In genomic region chr3:87951946-87952345, GRCm38 (mm10) we compare ENCODE assay signal across 11 mouse cellular contexts. TPM values are rescaled to one million over a fixed set of nuclear protein-coding genes. Genes with fewer than 3 reads are reported as not detected.
DNase-seq lines count a peak whose midpoint lies in the region; ATAC-seq and TF ChIP-seq lines count a peak whose summit lies in the region.
"Had no signal": no experiment of that assay in that cellular context is flagged by ENCODE, and none has a peak within 500 bp of the region (broad histone marks: within the 10 kb centered on the region; RNA-seq: fewer than 3 reads in every experiment).

No protein-coding gene starts in this region.

- no peaks in the 10 kb centered on the region for H3K36me3 ChIP-seq in heart, embryonic 16.5 days (ENCODE audit: control insufficient read depth, insufficient read depth)
- H3K36me3 ChIP-seq in heart, adult 2 months (ENCODE audit: control insufficient read depth, insufficient read depth, low read length): no peaks in the 10 kb centered on the region
- H3K36me3 ChIP-seq in embryonic facial prominence, embryonic 12.5 days: peaks cover 24% of the 10 kb centered on the region
- H3K36me3 ChIP-seq in hindbrain, postnatal 0 days (ENCODE audit: insufficient read depth, low read length): no peaks in the 10 kb centered on the region
- no peaks in the 10 kb centered on the region for H3K36me3 ChIP-seq in midbrain, embryonic 14.5 days (ENCODE audit: control insufficient read depth, insufficient read depth, low read length)

- H3K9ac ChIP-seq in heart, embryonic 16.5 days (ENCODE audit: low read length): peak overlapping the region; percentile 58; the same call in 1 of the 2 replicates
- H3K9ac ChIP-seq in heart, adult 2 months (ENCODE audit: low read depth, low read length): no peak overlapping the region
- peak overlapping the region; percentile 37; the same call in 1 of the 2 replicates for H3K9ac ChIP-seq in embryonic facial prominence, embryonic 12.5 days
- no peak overlapping the region for H3K9ac ChIP-seq in hindbrain, postnatal 0 days (replicated peaks; ENCODE audit: low read length)
- H3K9ac ChIP-seq in midbrain, embryonic 14.5 days (replicated peaks; ENCODE audit: low read length): peak overlapping the region; percentile 35; the same call in 1 of the 2 replicates

- peak overlapping the region; percentile 68 for H3K4me2 ChIP-seq in heart, embryonic 16.5 days (ENCODE audit: low read depth, low read length)
- peak overlapping the region; percentile 74 for H3K4me2 ChIP-seq in embryonic facial prominence, embryonic 12.5 days (replicated peaks)
- H3K4me2 ChIP-seq in hindbrain, postnatal 0 days (ENCODE audit: low read depth, low read length): peak overlapping the region; percentile 45
- peak overlapping the region; percentile 48 for H3K4me2 ChIP-seq in midbrain, embryonic 14.5 days (ENCODE audit: low read length)

- peak overlapping the region; percentile 46 for H3K4me3 ChIP-seq in heart, embryonic 16.5 days (ENCODE audit: low read length)
- no peak overlapping the region for H3K4me3 ChIP-seq in heart, adult 2 months
- H3K4me3 ChIP-seq in embryonic facial prominence, embryonic 12.5 days: peak overlapping the region; percentile 56
- no peak overlapping the region for H3K4me3 ChIP-seq in hindbrain, postnatal 0 days (ENCODE audit: low read length)
- no peak overlapping the region for H3K4me3 ChIP-seq in midbrain, embryonic 14.5 days (replicated peaks; ENCODE audit: low read depth, low read length)

- 5% methylated on average over 12 of the region's 12 CpGs for WGBS in heart, embryonic 16.5 days
- 15% methylated on average over 12 of the region's 12 CpGs for WGBS in heart, adult 2 months
- 24% methylated on average over 12 of the region's 12 CpGs for WGBS in embryonic facial prominence, embryonic 12.5 days
- WGBS in hindbrain, postnatal 0 days: 21% methylated on average over 12 of the region's 12 CpGs
- WGBS in midbrain, embryonic 14.5 days: 17% methylated on average over 12 of the region's 12 CpGs

- peaks cover 48% of the 10 kb centered on the region for H3K27me3 ChIP-seq in heart, embryonic 16.5 days (ENCODE audit: control insufficient read depth, insufficient read depth, low read length)
- H3K27me3 ChIP-seq in heart, adult 2 months (ENCODE audit: control insufficient read depth, insufficient read depth, low read length): peaks cover 10% of the 10 kb centered on the region
- H3K27me3 ChIP-seq in embryonic facial prominence, embryonic 12.5 days: no peaks in the 10 kb centered on the region
- H3K27me3 ChIP-seq in hindbrain, postnatal 0 days (ENCODE audit: insufficient read depth, low read length): no peaks in the 10 kb centered on the region; the same call in 1 of the 2 replicates
- no peaks in the 10 kb centered on the region for H3K27me3 ChIP-seq in midbrain, embryonic 14.5 days (ENCODE audit: control insufficient read depth, insufficient read depth, low read length)

- H3K9me3 ChIP-seq in heart, embryonic 16.5 days (replicated peaks; ENCODE audit: control insufficient read depth, low read length): no peaks in the 10 kb centered on the region
- H3K9me3 ChIP-seq in embryonic facial prominence, embryonic 12.5 days: no peaks in the 10 kb centered on the region
- H3K9me3 ChIP-seq in hindbrain, postnatal 0 days (ENCODE audit: low read length): no peaks in the 10 kb centered on the region
- no peaks in the 10 kb centered on the region for H3K9me3 ChIP-seq in midbrain, embryonic 14.5 days (ENCODE audit: control insufficient read depth, low read length)

- no peak for TF ChIP-seq EP300 in heart, adult 2 months (IDR thresholded peaks at IDR 0.05; ENCODE audit: insufficient read depth, low read depth, low read length)

- no peak for TF ChIP-seq POLR2A in heart, adult 2 months (IDR thresholded peaks at IDR 0.05; ENCODE audit: insufficient read depth, low read depth, low read length)

- H3K27ac ChIP-seq in heart, embryonic 16.5 days (ENCODE audit: low read length): no peak overlapping the region
- no peak overlapping the region for H3K27ac ChIP-seq in heart, adult 2 months
- peak overlapping the region; percentile 69 for H3K27ac ChIP-seq in embryonic facial prominence, embryonic 12.5 days
- H3K27ac ChIP-seq in hindbrain, postnatal 0 days: no peak overlapping the region
- H3K27ac ChIP-seq in midbrain, embryonic 14.5 days (replicated peaks; ENCODE audit: low read depth, low read length): no peak overlapping the region

- DNase-seq in heart, adult 2 months: no peak
- no peak for DNase-seq in hindbrain, postnatal 0 days (ENCODE audit: low spot score)
- DNase-seq in midbrain, embryonic 14.5 days: no peak
- no peak for DNase-seq in cerebellum, postnatal 10 days
- DNase-seq in adrenal gland, adult (ENCODE audit: inconsistent age in 2 of 2, low spot score in 1 of 2): no peak
- DNase-seq in gastrocnemius, postnatal 25 days: no peak
- DNase-seq: adrenal gland, postnatal 36 days; kidney, adult 9 months; right cerebral cortex, adult 18-20 months had no signal

- no peak for TF ChIP-seq CTCF in heart, adult 2 months (IDR thresholded peaks at IDR 0.05)
- no peak for TF ChIP-seq CTCF in hindbrain, postnatal 0 days (IDR thresholded peaks at IDR 0.05; ENCODE audit: low read depth)

- H3K79me2 ChIP-seq in heart, adult 2 months (replicated peaks; ENCODE audit: control insufficient read depth, insufficient read depth, low read length): no peaks in the 10 kb centered on the region

- H3K4me1 ChIP-seq in heart, embryonic 16.5 days (ENCODE audit: control insufficient read depth, insufficient read depth, low read length): peaks cover 29% of the 10 kb centered on the region
- peaks cover 1% of the 10 kb centered on the region for H3K4me1 ChIP-seq in heart, adult 2 months (ENCODE audit: control insufficient read depth, insufficient read depth, low read length)
- peaks cover 50% of the 10 kb centered on the region for H3K4me1 ChIP-seq in embryonic facial prominence, embryonic 12.5 days
- H3K4me1 ChIP-seq in hindbrain, postnatal 0 days (ENCODE audit: insufficient read depth, low read length): peaks cover 21% of the 10 kb centered on the region
- peaks cover 53% of the 10 kb centered on the region for H3K4me1 ChIP-seq in midbrain, embryonic 14.5 days (ENCODE audit: control insufficient read depth, insufficient read depth, low read length)

- 0 out of 2 replicates have a peak, but pooled peaks have one; percentile 4 for ATAC-seq in heart, embryonic 16.5 days (replicated peaks; ENCODE audit: extremely low read depth, insufficient read depth, low FRiP score)
- no peak for ATAC-seq in embryonic facial prominence, embryonic 12.5 days (ENCODE audit: insufficient number of reproducible peaks, insufficient read depth, low FRiP score, low TSS enrichment)
- no peak for ATAC-seq in hindbrain, postnatal 0 days
- ATAC-seq in midbrain, embryonic 14.5 days (ENCODE audit: low FRiP score, low TSS enrichment): no peak

- intact Hi-C loops in heart, adult 2 months (cut with DNase I): no loop called here

RNA-seq across cellular contexts. Expression of gene Crabp2, which starts 3.5 kb away (rescaled TPM):
- polyA plus RNA-seq in heart, embryonic 16.5 days (2015; fragmentation: Nextera tagmentation; extraction: Ambion mirVana): 7.8 and 10.1 TPM in 2 replicates
- under 1 TPM in 1 of 2 experiments, not detected in 1; 0.25 TPM for total RNA-seq in heart, adult 2 months (2021)
- polyA plus RNA-seq in heart, adult 2 months (2012; rRNA removed): not detected in 2 replicates
- 467 and 481 TPM in 2 replicates for polyA plus RNA-seq in embryonic facial prominence, embryonic 12.5 days (2016; fragmentation: Nextera tagmentation; extraction: Ambion mirVana)
- total RNA-seq in hindbrain, postnatal 0 days (2014; rRNA removed): 9.8 and 28.6 TPM in 2 replicates
- polyA plus RNA-seq in hindbrain, postnatal 0 days (2015; fragmentation: Nextera tagmentation; extraction: Ambion mirVana): 44.5 and 46.3 TPM in 2 replicates
- 28.3 and 42.4 TPM in 2 replicates for polyA plus RNA-seq in midbrain, embryonic 14.5 days (2014; fragmentation: Nextera tagmentation; extraction: Ambion mirVana)
- total RNA-seq in gastrocnemius, postnatal 25 days (2021): under 1 TPM in 1 of 2 experiments, not detected in 1; 0.31 TPM

RNA-seq across cellular contexts. Expression of gene Nes, which starts 18.9 kb away (rescaled TPM):
- polyA plus RNA-seq in heart, embryonic 16.5 days (2015; fragmentation: Nextera tagmentation; extraction: Ambion mirVana): 9.5 and 13.4 TPM in 2 replicates
- 10 to 100 TPM; 14.7 to 22.8 TPM for total RNA-seq in heart, adult 2 months (2021)
- 6.2 and 10.0 TPM in 2 replicates for polyA plus RNA-seq in heart, adult 2 months (2012; rRNA removed)
- 40.0 and 42.0 TPM in 2 replicates for polyA plus RNA-seq in embryonic facial prominence, embryonic 12.5 days (2016; fragmentation: Nextera tagmentation; extraction: Ambion mirVana)
- 37.2 and 40.0 TPM in 2 replicates for total RNA-seq in hindbrain, postnatal 0 days (2014; rRNA removed)
- 14.9 and 15.7 TPM in 2 replicates for polyA plus RNA-seq in hindbrain, postnatal 0 days (2015; fragmentation: Nextera tagmentation; extraction: Ambion mirVana)
- 19.0 and 28.8 TPM in 2 replicates for polyA plus RNA-seq in midbrain, embryonic 14.5 days (2014; fragmentation: Nextera tagmentation; extraction: Ambion mirVana)
- 10 to 100 TPM; 21.0 to 22.0 TPM for total RNA-seq in gastrocnemius, postnatal 25 days (2021)

RNA-seq across cellular contexts. Expression of gene Rrnad1, which starts 21.4 kb away (rescaled TPM):
- polyA plus RNA-seq in heart, embryonic 16.5 days (2015; fragmentation: Nextera tagmentation; extraction: Ambion mirVana): 14.0 and 15.1 TPM in 2 replicates
- total RNA-seq in heart, adult 2 months (2021): 1 to 10 TPM; 4.7 to 5.5 TPM
- polyA plus RNA-seq in heart, adult 2 months (2012; rRNA removed): 17.2 and 18.7 TPM in 2 replicates
- 23.2 and 23.8 TPM in 2 replicates for polyA plus RNA-seq in embryonic facial prominence, embryonic 12.5 days (2016; fragmentation: Nextera tagmentation; extraction: Ambion mirVana)
- total RNA-seq in hindbrain, postnatal 0 days (2014; rRNA removed): 19.4 and 36.4 TPM in 2 replicates
- polyA plus RNA-seq in hindbrain, postnatal 0 days (2015; fragmentation: Nextera tagmentation; extraction: Ambion mirVana): 18.1 and 19.3 TPM in 2 replicates
- polyA plus RNA-seq in midbrain, embryonic 14.5 days (2014; fragmentation: Nextera tagmentation; extraction: Ambion mirVana): 19.1 and 21.7 TPM in 2 replicates
- total RNA-seq in gastrocnemius, postnatal 25 days (2021): 1 to 10 TPM; 4.0 to 4.2 TPM

RNA-seq across cellular contexts. Expression of gene Isg20l2, which starts 21.8 kb away (rescaled TPM):
- 29.2 and 29.4 TPM in 2 replicates for polyA plus RNA-seq in heart, embryonic 16.5 days (2015; fragmentation: Nextera tagmentation; extraction: Ambion mirVana)
- total RNA-seq in heart, adult 2 months (2021): 10 to 100 TPM; 10.6 to 10.9 TPM
- polyA plus RNA-seq in heart, adult 2 months (2012; rRNA removed): 6.2 and 10.8 TPM in 2 replicates
- polyA plus RNA-seq in embryonic facial prominence, embryonic 12.5 days (2016; fragmentation: Nextera tagmentation; extraction: Ambion mirVana): 75.4 and 80.1 TPM in 2 replicates
- total RNA-seq in hindbrain, postnatal 0 days (2014; rRNA removed): 23.8 and 26.2 TPM in 2 replicates
- polyA plus RNA-seq in hindbrain, postnatal 0 days (2015; fragmentation: Nextera tagmentation; extraction: Ambion mirVana): 19.1 and 20.1 TPM in 2 replicates
- polyA plus RNA-seq in midbrain, embryonic 14.5 days (2014; fragmentation: Nextera tagmentation; extraction: Ambion mirVana): 19.1 and 23.2 TPM in 2 replicates
- total RNA-seq in gastrocnemius, postnatal 25 days (2021): 1 to 10 TPM; 7.1 to 7.5 TPM

RNA-seq across cellular contexts. Expression of gene Mrpl24, which starts 32.6 kb away (rescaled TPM):
- 66.1 and 68.4 TPM in 2 replicates for polyA plus RNA-seq in heart, embryonic 16.5 days (2015; fragmentation: Nextera tagmentation; extraction: Ambion mirVana)
- 10 to 100 TPM; 70.4 to 71.9 TPM for total RNA-seq in heart, adult 2 months (2021)
- 53.3 and 88.7 TPM in 2 replicates for polyA plus RNA-seq in heart, adult 2 months (2012; rRNA removed)
- 71.4 and 72.9 TPM in 2 replicates for polyA plus RNA-seq in embryonic facial prominence, embryonic 12.5 days (2016; fragmentation: Nextera tagmentation; extraction: Ambion mirVana)
- 32.1 and 43.2 TPM in 2 replicates for total RNA-seq in hindbrain, postnatal 0 days (2014; rRNA removed)
- 44.6 and 50.3 TPM in 2 replicates for polyA plus RNA-seq in hindbrain, postnatal 0 days (2015; fragmentation: Nextera tagmentation; extraction: Ambion mirVana)
- polyA plus RNA-seq in midbrain, embryonic 14.5 days (2014; fragmentation: Nextera tagmentation; extraction: Ambion mirVana): 55.8 and 56.3 TPM in 2 replicates
- total RNA-seq in gastrocnemius, postnatal 25 days (2021): 10 to 100 TPM; 43.9 to 44.7 TPM

Comparison
In these comparisons a context has a peak if more than half of its experiments do, and no peak if none do; other contexts are left out.
1. H3K4me3 ChIP-seq: peak in heart, embryonic 16.5 days (single experiment) and embryonic facial prominence, embryonic 12.5 days (single experiment); none in heart, adult 2 months (single experiment), hindbrain, postnatal 0 days (single experiment) and midbrain, embryonic 14.5 days (single experiment).
2. H3K9ac ChIP-seq: peak in heart, embryonic 16.5 days (single experiment), embryonic facial prominence, embryonic 12.5 days (single experiment) and midbrain, embryonic 14.5 days (single experiment); none in heart, adult 2 months (single experiment) and hindbrain, postnatal 0 days (single experiment).
3. Peak in every context shown above with its lines, with median percentiles within 50 percentile points of each other: H3K4me2 ChIP-seq.